Mouse (Mus musculus) lung, postnatal 4 days (tissue): ENCODE data around the gene Olfr1102.

Experiments used
- DNase-seq, 2 experiments: peaks; one replicate each; pipeline ENCODE4 v3.0.0; 2021

The Olfr1102 gene

DNA sequence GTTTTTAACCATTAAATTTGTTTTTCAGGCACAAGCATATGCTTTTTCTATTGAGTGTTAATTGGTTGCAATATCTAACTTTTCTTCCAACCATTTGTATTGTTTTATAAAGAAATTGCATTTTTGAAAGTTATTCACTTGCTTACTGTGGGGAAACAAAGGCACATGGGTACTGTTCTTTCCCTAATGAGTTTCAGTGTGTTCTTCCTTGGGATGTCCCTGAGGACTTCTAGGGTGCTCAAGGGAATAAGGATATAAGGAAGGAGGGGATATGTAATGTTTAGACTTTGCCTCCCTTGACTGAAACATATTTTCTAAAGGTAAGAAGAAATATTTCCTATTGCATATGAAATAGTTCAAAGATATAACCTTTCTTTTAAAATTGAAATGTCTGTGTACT is at the start of gene Olfr1102:
TSS of gene Olfr1102 (plus strand) at position 301 of the 400 bp plus-strand sequence.
- no peak for DNase-seq

- no peak for DNase-seq
These were observed 37.6 kb upstream of the Olfr1102 start, which contains the start of gene Olfr1099 for GRCm38 (mm10) chr2:86960593-86960992. Gene Olfr1099 (minus strand): TSS chr2:86960693.

- DNase-seq = no peak
These were observed 18.3 kb upstream of the Olfr1102 start, which contains the start of gene Olfr1100 for GRCm38 (mm10) chr2:86979854-86980253. Gene Olfr1100 (minus strand): TSS chr2:86979954.

GRCm38 (mm10) chr2:86991121-86991520 is 7.1 kb upstream of the Olfr1102 start, which contains the start of gene Olfr1101:
Gene Olfr1101 (minus strand): TSS chr2:86991221.
- DNase-seq = no peak

GRCm38 (mm10) chr2:87026980-87027379 is 28.8 kb downstream of the Olfr1102 start, which contains the start of gene Olfr1104:
Gene Olfr1104 (minus strand): TSS chr2:87027080.
- DNase-seq = no peak

DNA sequence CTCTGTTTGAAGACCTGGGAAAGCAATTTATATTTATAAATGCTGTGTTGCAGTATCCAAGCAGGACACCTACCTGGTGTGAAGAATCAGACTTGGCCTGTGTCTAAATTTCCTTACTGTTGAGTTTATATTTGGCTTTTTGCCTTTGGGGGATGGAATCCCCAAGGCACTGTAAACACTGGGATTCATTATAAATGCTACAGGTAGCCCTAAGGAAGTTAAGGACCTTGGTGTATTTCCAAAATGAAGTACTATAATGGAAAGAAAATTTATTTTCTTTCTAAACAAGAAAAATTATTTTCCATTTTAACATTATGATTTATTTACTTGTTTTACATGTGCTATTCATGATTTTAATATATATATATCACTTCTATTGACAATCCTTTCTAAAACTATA is 38.2 kb downstream of the Olfr1102 start, which contains the start of gene Olfr1105:
TSS of gene Olfr1105 (minus strand) at position 101 of the 400 bp plus-strand sequence.
- no peak for DNase-seq

DNA sequence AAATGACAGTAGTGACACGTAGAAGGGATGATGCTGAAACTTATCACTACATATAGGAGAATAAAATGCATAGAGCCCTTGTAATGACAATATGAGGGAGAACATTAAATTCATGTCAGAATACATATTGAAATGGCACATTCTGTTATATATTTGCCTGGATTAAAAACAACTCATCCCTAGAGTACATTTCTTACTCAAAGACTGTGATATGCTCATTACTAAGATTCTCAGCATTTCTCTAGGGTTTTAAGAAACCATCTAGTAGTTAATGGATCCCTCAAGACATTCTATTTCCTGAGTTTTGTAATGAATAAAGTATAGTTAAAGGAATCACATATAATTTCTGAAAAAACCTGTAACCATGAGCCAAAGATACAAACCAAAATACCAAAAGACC is 54.0 kb downstream of the Olfr1102 start, which contains the start of gene Olfr1106:
TSS of gene Olfr1106 (minus strand) at position 101 of the 400 bp plus-strand sequence.
- DNase-seq = no peak
